Mouse (Mus musculus) adrenal gland (tissue): ENCODE measurements at regions not wholly inside any gene's neighbourhood (a gene's known extent, or its start where the extent isn't known, plus 50 kb on each side); places are given as distances from the start of the nearest gene placed in this dataset.
"Not testable (repeated sequence)": the region's sequence is repeated elsewhere in the genome, so short reads cannot be mapped to it uniquely, and the experiment has no call there.

Source experiments
- intact Hi-C: fragments of 180-260 bp; cut with DNase I; formaldehyde crosslinking; loops from one replicate; pipeline ENCODE4 v1.15.1; 2025

- intact Hi-C loops, result no loop called here
Measured at GRCm38 (mm10) chr13:107781741-107782140, 262.5 kb upstream of the Smim15 start.

- intact Hi-C loops, result no loop called here
Measured at GRCm38 (mm10) chr13:107781221-107781620, 263.0 kb upstream of the Smim15 start.

GRCm38 (mm10) chr13:107779591-107779990, 264.7 kb upstream of the Smim15 start:
- intact Hi-C loops, result no loop called here

GRCm38 (mm10) chr13:107774499-107774898, 269.7 kb upstream of the Smim15 start:
- intact Hi-C loops, result not testable (repeated sequence)

GRCm38 (mm10) chr13:107767262-107767624, 277.0 kb upstream of the Smim15 start:
- intact Hi-C loops, result no loop called here

- intact Hi-C loops, result no loop called here
Measured at GRCm38 (mm10) chr13:107766397-107767261, 277.6 kb upstream of the Smim15 start.

- intact Hi-C loops, result no loop called here
Measured at GRCm38 (mm10) chr13:107763911-107764310, 280.3 kb upstream of the Smim15 start.

- intact Hi-C loops, result no loop called here
Measured at GRCm38 (mm10) chr13:107760511-107760910, 283.7 kb upstream of the Smim15 start.

GRCm38 (mm10) chr13:107758327-107759095, 285.7 kb upstream of the Smim15 start:
- intact Hi-C loops, result no loop called here

- intact Hi-C loops, result no loop called here
Measured at GRCm38 (mm10) chr13:107752745-107753144, 291.5 kb upstream of the Smim15 start.

GRCm38 (mm10) chr13:107743464-107744218, 300.6 kb upstream of the Smim15 start:
- intact Hi-C loops, result loop anchor here (10.0 kb wide), 1 partner anchor 141 kb away; no protein-coding TSS in a partner anchor

- intact Hi-C loops, result no loop called here
Measured at GRCm38 (mm10) chr13:107736581-107736980, 307.7 kb upstream of the Smim15 start.

GRCm38 (mm10) chr13:107734161-107734905, 309.9 kb upstream of the Smim15 start:
- intact Hi-C loops, result no loop called here

GRCm38 (mm10) chr13:107730976-107731375, 313.3 kb upstream of the Smim15 start:
- intact Hi-C loops, result no loop called here

GRCm38 (mm10) chr13:107726491-107726890, 317.8 kb upstream of the Smim15 start:
- intact Hi-C loops, result no loop called here

- intact Hi-C loops, result no loop called here
Measured at GRCm38 (mm10) chr13:107721901-107722300, 322.3 kb upstream of the Smim15 start.

- intact Hi-C loops, result no loop called here
Measured at GRCm38 (mm10) chr13:107720874-107721574, 323.2 kb upstream of the Smim15 start.

- intact Hi-C loops, result no loop called here
Measured at GRCm38 (mm10) chr13:107718973-107719620, 325.1 kb upstream of the Smim15 start.

- intact Hi-C loops, result no loop called here
Measured at GRCm38 (mm10) chr13:107715616-107716015, 328.6 kb upstream of the Smim15 start.

GRCm38 (mm10) chr13:107714001-107714400, 330.2 kb upstream of the Smim15 start:
- intact Hi-C loops, result no loop called here
